Mouse (Mus musculus) MEL-GATA-1-ER (cell line): ENCODE measurements around the gene Mettl7a2.
A peak's percentile ranks its signal among the peaks of the same experiment; 100 is the strongest.
"Not testable (repeated sequence)": the region's sequence is repeated elsewhere in the genome, so short reads cannot be mapped to it uniquely, and the experiment has no call there.

ENCODE experiments used
- DNase-seq: peaks from one replicate; pipeline ENCODE4 v3.0.0-alpha.2; 2012; ENCODE audit warnings: low read depth; ENCODE audit errors: extremely low read depth

The Mettl7a2 gene

GRCm38 (mm10) chr15:100337328-100337727, 15.7 kb upstream of the Mettl7a2 start:
- DNase-seq, result not testable (repeated sequence)

- peak; percentile 57 for DNase-seq
Measured at GRCm38 (mm10) chr15:100337847-100338246, 15.2 kb upstream of the Mettl7a2 start.

- not testable (repeated sequence) for DNase-seq
Measured at GRCm38 (mm10) chr15:100341314-100341980, 11.6 kb upstream of the Mettl7a2 start.

- no peak for DNase-seq
Measured at GRCm38 (mm10) chr15:100345484-100345883, 7.5 kb upstream of the Mettl7a2 start.

- DNase-seq, result no peak
Measured at GRCm38 (mm10) chr15:100346761-100347160, 6.2 kb upstream of the Mettl7a2 start.

GRCm38 (mm10) chr15:100349496-100349895, 3.5 kb upstream of the Mettl7a2 start:
- DNase-seq, result no peak

- no peak for DNase-seq
Measured at GRCm38 (mm10) chr15:100351501-100352060, 1.4 kb upstream of the Mettl7a2 start.

- DNase-seq, result not testable (repeated sequence)
Measured at GRCm38 (mm10) chr15:100353399-100353798, 399 bp downstream of the Mettl7a2 start.

- DNase-seq, result no peak
Measured at GRCm38 (mm10) chr15:100355876-100356275, 2.9 kb downstream of the Mettl7a2 start.

- DNase-seq, result no peak
Measured at GRCm38 (mm10) chr15:100364242-100364641, 11.2 kb downstream of the Mettl7a2 start, which contains the start of gene Higd1c. Gene Higd1c, plus strand, starts transcription at chr15:100364542.

GRCm38 (mm10) chr15:100365967-100366366, 13.0 kb downstream of the Mettl7a2 start:
- not testable (repeated sequence) for DNase-seq

- no peak for DNase-seq
Measured at GRCm38 (mm10) chr15:100367119-100367518, 14.1 kb downstream of the Mettl7a2 start.

- DNase-seq, result peak; percentile 70
Measured at GRCm38 (mm10) chr15:100375066-100375465, 22.1 kb downstream of the Mettl7a2 start.

GRCm38 (mm10) chr15:100377847-100378505, 25.0 kb downstream of the Mettl7a2 start:
- DNase-seq, result not testable (repeated sequence)

- DNase-seq, result no peak
Measured at GRCm38 (mm10) chr15:100379658-100380057, 26.7 kb downstream of the Mettl7a2 start.

- DNase-seq, result no peak
Measured at GRCm38 (mm10) chr15:100380104-100380503, 27.1 kb downstream of the Mettl7a2 start.

GRCm38 (mm10) chr15:100385705-100386104, 32.7 kb downstream of the Mettl7a2 start:
- DNase-seq, result no peak

GRCm38 (mm10) chr15:100387544-100388223, 34.7 kb downstream of the Mettl7a2 start:
- DNase-seq, result no peak

GRCm38 (mm10) chr15:100388224-100388835, 35.3 kb downstream of the Mettl7a2 start:
- DNase-seq, result peak; percentile 20

GRCm38 (mm10) chr15:100388886-100389285, 35.9 kb downstream of the Mettl7a2 start:
- DNase-seq, result no peak

GRCm38 (mm10) chr15:100391066-100391465, 38.1 kb downstream of the Mettl7a2 start:
- no peak for DNase-seq
